Mouse (Mus musculus): Measurements from ENCODE around the gene Apbb1. TPM values are rescaled to one million over a fixed set of nuclear protein-coding genes. Genes with fewer than 3 reads are reported as not detected.

Gene Apbb1
- polyA plus RNA-seq (2012; rRNA removed), result 92.2 and 93.1 TPM in 2 replicates

GRCm38 (mm10) chr7:105581094-105581703 is at the start of gene Apbb1:
Gene Apbb1, minus strand, starts transcription at chr7:105581653.

GRCm38 (mm10) chr7:105554212-105554942 is 27.1 kb downstream of the Apbb1 start, which contains the start of gene Smpd1:
Gene Smpd1, plus strand, starts transcription at chr7:105554360.

Other genes starting within 250 kb of the Apbb1 start
- 0.10 TPM in 1 of 2 replicates, not detected in the other for gene Olfr690, start 247.5 kb downstream of the Apbb1 start, polyA plus RNA-seq (2012; rRNA removed)
- 0.05 and 0.14 TPM in 2 replicates for gene Olfr691, start 239.4 kb downstream of the Apbb1 start, polyA plus RNA-seq (2012; rRNA removed)
- not detected in 2 replicates for gene Olfr692, start 213.4 kb downstream of the Apbb1 start, polyA plus RNA-seq (2012; rRNA removed)
- not detected in 2 replicates for gene Gm5901, start 206.6 kb downstream of the Apbb1 start, polyA plus RNA-seq (2012; rRNA removed)
- 29.4 and 38.9 TPM in 2 replicates for gene Fam160a2, start 181.6 kb downstream of the Apbb1 start, polyA plus RNA-seq (2012; rRNA removed)
- gene Cnga4, start 177.1 kb downstream of the Apbb1 start, polyA plus RNA-seq (2012; rRNA removed), result 0.20 and 0.24 TPM in 2 replicates
- gene Cckbr, start 155.9 kb downstream of the Apbb1 start, polyA plus RNA-seq (2012; rRNA removed), result 0.14 and 0.17 TPM in 2 replicates
- 17.6 and 19.0 TPM in 2 replicates for gene Cavin3, start 99.4 kb downstream of the Apbb1 start, polyA plus RNA-seq (2012; rRNA removed)
- gene Smpd1, start 27.3 kb downstream of the Apbb1 start, polyA plus RNA-seq (2012; rRNA removed), result 18.5 and 25.3 TPM in 2 replicates
- 2.8 and 3.9 TPM in 2 replicates for gene Hpx, start 18.5 kb upstream of the Apbb1 start, polyA plus RNA-seq (2012; rRNA removed)
- 61.9 and 66.8 TPM in 2 replicates for gene Trim3, start 51.9 kb upstream of the Apbb1 start, polyA plus RNA-seq (2012; rRNA removed)
- gene Timm10b, start 58.4 kb upstream of the Apbb1 start, polyA plus RNA-seq (2012; rRNA removed), result 63.5 and 89.5 TPM in 2 replicates
- 96.2 and 104 TPM in 2 replicates for gene Arfip2, start 58.8 kb upstream of the Apbb1 start, polyA plus RNA-seq (2012; rRNA removed)
- 81.1 and 86.5 TPM in 2 replicates for gene Gm45799, start 58.9 kb upstream of the Apbb1 start, polyA plus RNA-seq (2012; rRNA removed)
- gene Dnhd1, start 69.2 kb upstream of the Apbb1 start, polyA plus RNA-seq (2012; rRNA removed), result 1.7 and 4.1 TPM in 2 replicates
- gene Ilk, start 154.9 kb upstream of the Apbb1 start, polyA plus RNA-seq (2012; rRNA removed), result 151 and 190 TPM in 2 replicates
- 23.4 and 36.6 TPM in 2 replicates for gene Rrp8, start 155.7 kb upstream of the Apbb1 start, polyA plus RNA-seq (2012; rRNA removed)
- gene Taf10, start 162.7 kb upstream of the Apbb1 start, polyA plus RNA-seq (2012; rRNA removed), result 264 and 287 TPM in 2 replicates
- gene Tpp1, start 170.6 kb upstream of the Apbb1 start, polyA plus RNA-seq (2012; rRNA removed), result 43.7 and 47.7 TPM in 2 replicates
- 28.6 and 40.1 TPM in 2 replicates for gene Dchs1, start 206.0 kb upstream of the Apbb1 start, polyA plus RNA-seq (2012; rRNA removed)
- gene Mrpl17, start 229.4 kb upstream of the Apbb1 start, polyA plus RNA-seq (2012; rRNA removed), result 221 and 236 TPM in 2 replicates

Measured in central nervous system, embryonic 11.5 days (tissue).